Mouse (Mus musculus) liver, embryonic 14.5 days (tissue): ENCODE measurements around the gene Mrpl21.

Experiments used
- CTCF ChIP-seq: IDR thresholded peaks from 2 replicates; pipeline ENCODE4 v1.5.1; 2016; ENCODE audit warnings: antibody characterized with exemption, low read depth, control low read depth
- EP300 ChIP-seq: IDR thresholded peaks from 2 replicates; pipeline ENCODE4 v1.6.1; 2016; ENCODE audit warnings: antibody characterized with exemption, low read depth

DNA sequence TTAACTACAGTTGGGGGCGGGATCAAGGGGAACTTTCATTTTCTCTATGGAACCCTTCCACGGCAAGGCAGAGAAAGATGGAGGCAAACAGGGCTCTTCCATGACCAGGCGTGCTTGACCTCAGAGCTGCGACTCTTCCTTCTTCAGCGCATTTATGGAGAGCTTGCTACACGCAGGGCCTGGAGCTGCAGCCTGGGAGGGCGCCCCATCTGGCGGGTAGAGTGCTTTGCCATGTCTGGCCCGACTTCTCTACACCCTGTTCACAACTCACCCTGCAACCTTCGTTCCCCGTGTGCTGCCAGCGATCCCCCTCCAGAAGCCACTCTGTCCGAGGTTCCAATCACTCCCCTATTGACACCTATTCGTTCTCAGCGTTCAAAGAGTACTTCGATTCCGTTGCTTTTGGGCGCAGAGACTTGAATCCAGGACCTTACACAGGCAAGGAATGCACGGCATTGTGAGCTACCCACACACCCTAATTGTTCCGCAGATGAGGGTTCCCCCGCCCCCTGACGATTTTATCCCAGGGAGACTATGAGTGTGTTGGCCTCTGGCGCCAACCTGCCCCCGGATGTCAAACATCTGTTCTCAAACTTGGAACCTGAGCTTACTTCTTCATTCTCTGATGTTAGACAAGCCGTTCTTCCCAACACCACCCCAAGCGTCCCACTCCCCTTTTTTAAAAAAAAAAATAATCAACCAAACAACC is 39.7 kb downstream of the Mrpl21 start, which contains the start of gene Cpt1a:
- TF ChIP-seq EP300, result no peak
- peak; percentile 82 for TF ChIP-seq CTCF
